Mouse (Mus musculus) natural killer cell, adult 2 months (primary cell): Measurements from ENCODE around the gene Gimap9.
A peak's percentile ranks its signal among the peaks of the same experiment; 100 is the strongest.

Experiments used
- DNase-seq, 2 experiments: peaks; one replicate each; pipeline ENCODE4 v3.0.0; 2022; ENCODE audit warnings: low spot score in 2 of 2

The Gimap9 gene

GRCm38 (mm10) chr6:48675931-48676859 is at the start of gene Gimap9:
Gene Gimap9, plus strand, starts transcription at chr6:48676129.
- peak; percentile 69 to 81 for DNase-seq

- no peak for DNase-seq
Measured at GRCm38 (mm10) chr6:48626464-48626863, 49.5 kb upstream of the Gimap9 start, which contains the start of gene AI854703. Gene AI854703, plus strand, starts transcription at chr6:48626764.

DNA sequence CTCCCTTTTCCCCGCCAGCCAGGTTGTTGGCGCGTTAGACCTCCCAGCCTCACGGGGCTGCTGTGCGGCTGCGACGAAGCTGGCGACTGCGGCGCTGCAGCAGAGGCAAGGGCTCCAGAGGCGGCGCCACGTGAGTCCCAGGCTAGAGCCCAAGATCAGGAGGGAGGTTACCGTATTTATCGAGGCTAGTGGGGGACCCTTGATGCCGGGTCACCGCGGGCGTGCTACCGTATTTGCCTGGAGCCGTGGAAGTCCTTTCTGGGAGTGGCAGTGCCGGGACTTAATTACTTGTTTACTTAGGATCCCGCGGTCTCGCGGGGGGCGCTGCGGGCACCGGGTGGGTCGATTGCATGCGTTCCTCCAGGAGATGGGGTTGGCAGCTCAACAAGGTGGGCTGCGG is 48.9 kb upstream of the Gimap9 start:
- no peak for DNase-seq

DNA sequence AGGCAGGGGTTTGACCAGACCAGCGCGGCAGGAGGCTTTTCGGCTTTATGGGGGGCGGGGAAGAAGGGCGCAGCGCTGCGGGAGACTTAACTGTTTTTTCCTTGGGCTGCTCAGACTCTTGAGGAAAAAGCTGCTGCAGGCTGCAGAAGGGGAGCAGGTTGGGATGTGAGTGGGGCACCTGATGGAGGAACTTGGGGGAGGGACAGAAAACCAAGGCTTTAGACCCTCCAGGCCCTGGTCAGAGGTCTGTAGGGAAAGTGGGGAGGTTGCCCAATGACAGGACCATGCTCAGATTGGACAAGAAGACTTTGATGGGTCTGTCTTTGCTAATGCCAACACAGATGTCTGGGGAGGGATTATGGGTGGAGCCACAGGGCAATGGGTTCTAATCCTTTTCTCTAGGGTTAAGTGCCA is 48.4 kb upstream of the Gimap9 start:
- no peak for DNase-seq

DNA sequence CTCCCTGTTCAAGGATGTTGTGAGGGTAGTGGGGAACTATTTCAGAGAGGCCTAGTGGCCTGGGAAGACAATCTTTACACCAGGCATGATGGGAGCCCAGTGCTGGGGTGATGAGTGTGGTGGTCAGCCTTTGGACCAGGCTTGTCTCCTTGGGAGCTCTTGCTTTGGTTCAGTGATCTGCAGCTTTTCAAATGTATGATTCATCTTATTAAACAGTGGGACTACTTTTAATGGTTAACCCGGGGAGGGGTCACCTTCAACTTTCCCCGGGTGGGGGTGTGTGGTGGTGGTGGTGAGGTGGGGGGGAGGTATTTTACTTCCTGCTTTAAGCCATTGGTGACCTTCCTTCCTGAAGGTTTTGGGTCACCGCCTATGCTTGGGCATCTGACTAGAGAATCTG is 47.6 kb upstream of the Gimap9 start:
- no peak for DNase-seq

DNA sequence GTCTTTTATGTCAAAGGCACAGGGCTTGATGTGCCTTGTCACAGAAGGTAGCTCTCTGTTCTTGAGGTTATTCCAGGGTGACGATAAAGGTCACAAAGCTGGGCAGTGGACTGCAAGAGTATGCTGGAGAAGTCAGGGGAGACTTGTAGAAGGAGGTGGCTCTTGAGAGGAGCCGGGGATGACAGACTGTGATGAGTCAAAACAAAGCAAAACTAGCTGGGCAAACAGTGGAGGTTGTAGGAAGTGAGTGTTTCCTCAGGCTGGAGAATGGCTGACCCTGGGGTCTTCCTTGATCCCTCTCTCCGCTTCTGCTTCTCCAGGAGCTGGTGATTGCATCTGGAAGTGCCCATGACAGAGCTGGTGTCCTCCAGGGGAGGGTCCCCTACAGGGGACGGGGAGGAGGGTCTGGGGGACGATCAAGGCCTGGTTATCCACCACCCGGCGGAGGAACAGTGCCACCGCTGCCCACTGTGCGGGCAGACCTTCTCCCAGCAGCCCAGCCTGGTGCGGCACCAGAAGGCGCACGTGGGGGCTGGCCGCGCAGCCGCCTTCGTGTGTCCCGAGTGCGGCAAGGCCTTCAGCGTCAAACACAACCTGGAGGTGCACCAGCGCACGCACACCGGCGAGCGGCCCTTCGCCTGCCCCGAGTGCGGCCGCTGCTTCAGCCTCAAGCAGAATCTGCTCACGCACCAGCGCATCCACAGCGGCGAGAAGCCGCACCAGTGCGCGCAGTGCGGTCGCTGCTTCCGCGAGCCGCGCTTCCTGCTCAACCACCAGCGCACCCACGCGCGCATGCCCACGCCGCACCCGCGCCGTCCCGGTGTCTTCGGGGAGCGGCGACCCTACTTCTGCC is 46.9 kb upstream of the Gimap9 start:
- peak in 1 of 2 experiments; percentile 31 for DNase-seq

DNA sequence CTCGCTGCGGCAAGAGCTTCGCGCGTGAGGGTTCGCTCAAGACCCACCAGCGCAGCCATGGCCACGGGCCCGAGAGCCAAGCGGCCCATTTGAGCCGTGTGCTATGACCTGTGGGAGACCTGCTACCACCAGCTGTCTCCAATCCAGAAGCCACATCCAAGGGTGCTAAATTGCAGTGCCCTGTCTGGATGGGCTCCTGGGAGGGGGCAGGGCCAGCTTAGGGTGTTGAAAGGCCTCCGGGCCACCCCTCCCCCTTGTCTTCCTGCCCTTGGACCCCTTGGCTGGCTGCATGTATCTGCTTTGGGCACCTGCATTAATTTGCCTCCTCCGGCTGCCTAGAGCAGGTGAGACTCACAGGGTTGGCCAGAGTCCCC is 46.3 kb upstream of the Gimap9 start:
- no peak for DNase-seq

GRCm38 (mm10) chr6:48630831-48631230 is 45.1 kb upstream of the Gimap9 start:
- DNase-seq, result no peak

DNA sequence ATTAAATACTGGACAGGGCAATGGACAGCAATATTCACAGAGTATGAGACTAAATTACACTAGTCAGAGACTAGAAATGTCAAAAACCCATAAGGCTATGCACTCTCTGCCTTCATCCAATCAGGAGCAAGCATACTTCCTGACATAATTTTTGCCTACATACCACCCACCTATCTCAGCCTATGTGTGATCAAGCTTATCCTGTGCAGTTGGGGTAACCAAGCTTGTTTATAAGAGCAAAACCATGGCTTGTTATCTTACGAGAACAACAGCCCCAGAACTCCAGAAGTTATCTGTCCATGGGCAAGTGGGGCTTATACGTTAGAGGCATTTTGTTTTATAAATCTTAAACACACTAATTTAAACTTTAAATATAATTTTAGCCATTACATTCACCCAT is 40.8 kb upstream of the Gimap9 start:
- no peak for DNase-seq

GRCm38 (mm10) chr6:48636515-48636914 is 39.4 kb upstream of the Gimap9 start:
- DNase-seq, result no peak

DNA sequence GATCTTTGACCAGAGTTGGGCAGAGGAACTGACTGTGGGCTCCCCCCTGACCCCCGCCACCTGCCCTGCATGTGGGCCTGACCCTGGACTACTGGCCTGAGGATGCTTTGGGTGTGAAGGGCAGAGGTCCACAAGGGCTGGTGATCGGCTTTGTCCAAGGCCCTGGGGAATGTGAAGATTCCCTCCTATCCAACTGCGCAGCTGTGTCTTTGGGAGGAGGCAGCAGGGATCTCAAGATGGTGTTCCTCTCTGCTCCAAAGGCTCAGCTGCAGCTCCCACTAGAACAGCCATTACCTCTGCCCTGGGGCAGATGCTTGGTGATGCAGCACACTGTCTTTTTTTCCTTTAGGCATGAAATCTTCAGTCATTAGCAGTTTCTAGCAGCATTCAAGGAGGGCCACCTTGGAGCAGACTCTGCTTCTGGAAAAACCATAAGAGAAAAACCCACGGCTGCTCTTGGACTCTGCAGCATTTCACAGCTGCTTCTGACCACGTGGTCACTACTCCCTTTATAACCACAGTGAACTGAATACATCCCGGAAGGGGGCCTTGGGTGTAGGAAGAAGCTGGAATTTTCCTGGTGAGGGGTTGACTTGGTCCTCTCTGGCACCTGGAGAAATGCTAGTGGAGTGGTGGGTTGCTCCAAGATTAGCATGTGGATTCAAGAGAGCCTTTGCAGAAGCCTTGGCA is 38.0 kb upstream of the Gimap9 start:
- no peak for DNase-seq

GRCm38 (mm10) chr6:48638553-48638952 is 37.4 kb upstream of the Gimap9 start:
- no peak for DNase-seq

GRCm38 (mm10) chr6:48641391-48641790 is 34.5 kb upstream of the Gimap9 start:
- DNase-seq, result no peak

GRCm38 (mm10) chr6:48642764-48643292 is 33.1 kb upstream of the Gimap9 start:
- peak; percentile 39 for DNase-seq

DNA sequence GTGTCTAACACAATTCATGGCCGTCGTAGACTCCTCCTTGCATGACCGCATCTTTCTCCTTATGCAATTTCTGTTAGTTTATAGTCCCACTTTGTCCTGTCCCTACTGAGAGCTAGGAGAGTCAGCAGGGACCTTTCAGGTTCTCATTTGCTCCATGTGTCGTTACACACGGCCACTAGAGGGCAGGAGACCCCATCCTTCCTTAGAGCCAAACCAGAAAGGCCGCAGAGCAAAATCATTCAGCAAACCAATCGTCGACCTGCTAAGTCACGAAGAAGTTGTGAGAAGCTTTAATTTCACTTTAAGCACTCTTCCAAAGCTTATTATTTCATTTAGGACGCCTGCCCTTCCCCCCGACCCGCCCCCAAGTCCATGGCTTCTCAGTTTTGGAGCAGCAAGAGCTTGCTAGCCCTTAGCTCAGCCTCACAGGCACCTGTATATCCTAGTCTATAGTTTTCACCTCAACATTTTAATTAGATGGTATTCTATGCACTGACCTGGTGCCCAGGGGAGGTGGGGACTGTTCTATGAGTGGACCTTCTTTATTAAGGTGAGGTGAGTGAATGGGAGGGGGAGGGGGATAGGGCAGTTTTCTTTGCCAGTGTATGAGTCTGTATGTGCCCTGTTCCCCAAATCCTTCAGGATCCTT is 30.1 kb upstream of the Gimap9 start:
- peak; percentile 70 to 79 for DNase-seq

GRCm38 (mm10) chr6:48646309-48646690 is 29.6 kb upstream of the Gimap9 start:
- no peak for DNase-seq

DNA sequence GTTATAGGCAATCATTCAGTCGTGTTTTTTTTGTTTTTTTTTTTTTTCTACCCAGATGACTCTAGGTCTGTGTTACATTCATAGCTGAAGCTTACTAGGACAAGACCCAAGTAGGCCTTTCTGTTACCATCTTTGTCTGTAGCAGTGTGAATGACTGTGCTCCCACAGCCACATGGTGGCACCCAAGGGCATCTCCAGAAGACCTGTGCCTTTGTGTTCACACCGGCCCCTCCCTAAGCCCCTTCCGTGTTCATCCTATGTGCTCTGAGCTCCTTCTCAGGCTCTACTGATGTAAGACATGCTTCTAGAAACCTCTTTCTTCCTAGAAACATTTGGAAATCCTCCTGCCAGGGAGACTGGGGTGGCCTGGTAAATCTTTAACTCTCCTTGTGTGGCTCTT is 28.9 kb upstream of the Gimap9 start, which contains the start of gene Gimap8:
TSS of gene Gimap8 (plus strand) at position 240 of the 400 bp plus-strand sequence.
- DNase-seq, result peak; percentile 82 to 88

DNA sequence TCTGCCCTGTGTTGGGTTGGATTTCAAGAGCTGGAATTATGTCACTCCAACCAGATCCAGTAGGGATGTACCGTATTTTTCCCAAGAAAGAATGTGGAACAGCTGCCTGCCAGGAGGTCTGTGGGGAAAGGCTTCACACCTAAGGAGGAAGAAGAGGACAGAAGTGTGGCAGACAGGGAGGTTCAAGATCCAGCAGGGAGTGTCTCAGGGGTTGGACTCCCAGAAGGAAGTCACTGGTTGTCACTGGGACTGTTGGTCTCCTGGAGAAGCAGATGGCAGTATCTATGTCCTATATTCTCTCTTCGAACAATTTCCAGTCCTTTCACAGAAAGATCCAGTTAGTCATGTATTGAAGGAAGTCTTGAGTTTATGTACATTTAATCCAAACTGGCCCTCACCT is 28.3 kb upstream of the Gimap9 start:
- DNase-seq, result no peak

DNA sequence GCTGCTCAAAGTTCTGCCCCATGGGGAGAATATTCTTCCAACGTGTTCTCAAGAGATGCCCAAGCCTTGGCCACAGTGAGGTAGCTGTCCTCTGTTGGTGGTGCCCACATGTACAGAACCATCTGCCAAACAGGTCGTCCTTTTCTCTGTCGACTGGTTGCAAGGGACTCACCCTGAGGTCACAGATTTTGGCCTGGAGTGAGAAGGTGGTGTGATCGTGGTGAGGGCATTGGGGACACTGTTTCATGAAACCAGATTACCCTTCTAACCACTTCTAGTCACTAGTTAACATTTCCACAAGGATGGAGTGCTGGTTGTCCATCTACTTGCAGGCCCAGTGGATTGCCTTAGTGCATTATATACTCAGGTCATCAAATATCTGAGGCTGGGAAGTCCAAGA is 27.1 kb upstream of the Gimap9 start:
- no peak for DNase-seq

- DNase-seq, result no peak
Measured at GRCm38 (mm10) chr6:48650041-48650440, 25.9 kb upstream of the Gimap9 start.

GRCm38 (mm10) chr6:48658721-48659120 is 17.2 kb upstream of the Gimap9 start:
- no peak for DNase-seq
